Mouse (Mus musculus) myocyte (in vitro differentiated cells): ENCODE results near the gene Pard3. TPM values are rescaled to one million over a fixed set of nuclear protein-coding genes. Genes with fewer than 3 reads are reported as not detected.

Experiments used
- H3K27me3 ChIP-seq: one replicate; pipeline ENCODE4 v1.6.1; 2011; ENCODE audit not compliant: control insufficient read depth, insufficient read depth, insufficient read length
- H3K36me3 ChIP-seq: one replicate; pipeline ENCODE4 v1.6.1; 2011; ENCODE audit not compliant: control insufficient read depth, insufficient read depth
- H3K4me2 ChIP-seq: one replicate; pipeline ENCODE4 v1.6.1; 2011; ENCODE audit warnings: low read depth, control low read depth
- H3K4me3 ChIP-seq: one replicate; pipeline ENCODE4 v1.5.1; 2011; ENCODE audit warnings: mild to moderate bottlenecking, control low read depth, moderate library complexity
- H3K79me2 ChIP-seq: one replicate; pipeline ENCODE4 v1.6.1; 2011; ENCODE audit not compliant: control insufficient read depth, insufficient read depth
- H3ac ChIP-seq: one replicate; pipeline ENCODE4 v1.6.1; 2011; ENCODE audit not compliant: control insufficient read depth, insufficient read length
- CEBPB ChIP-seq: IDR thresholded peaks from 2 replicates; pipeline ENCODE4 v1.6.1; 2011; ENCODE audit warnings: mild to moderate bottlenecking, moderate library complexity; ENCODE audit not compliant: poor library complexity, insufficient read depth, severe bottlenecking
- E2F4 ChIP-seq: IDR thresholded peaks from one replicate; pipeline ENCODE4 v1.6.1; 2011; ENCODE audit warnings: mild to moderate bottlenecking, control low read depth, moderate library complexity; ENCODE audit not compliant: insufficient read depth
- MAX ChIP-seq: IDR thresholded peaks from one replicate; pipeline ENCODE4 v1.6.1; 2011; ENCODE audit warnings: low read depth, mild to moderate bottlenecking, control low read depth
- MYOD1 ChIP-seq, 3 experiments: IDR thresholded peaks; one replicate each; pipeline ENCODE4 v1.6.1; 2011; ENCODE audit warnings: control low read depth in 2 of 3, low read depth in 2 of 3, mild to moderate bottlenecking in 2 of 3, moderate library complexity in 1 of 3; ENCODE audit not compliant: insufficient read length in 2 of 3, control insufficient read depth in 1 of 3
- MYOG ChIP-seq, 3 experiments: IDR thresholded peaks; one replicate each; pipeline ENCODE4 v1.6.1; 2011; ENCODE audit warnings: control low read depth in 2 of 3, low read depth in 2 of 3, mild to moderate bottlenecking in 2 of 3; ENCODE audit not compliant: insufficient read length in 2 of 3, control insufficient read depth in 1 of 3, insufficient read depth in 1 of 3
- POLR2A ChIP-seq: IDR thresholded peaks from one replicate; pipeline ENCODE4 v1.6.1; 2011; ENCODE audit warnings: low read depth, mild to moderate bottlenecking, control low read depth, moderate library complexity; ENCODE audit not compliant: insufficient read length
- POLR2AphosphoS2 ChIP-seq: IDR thresholded peaks from one replicate; pipeline ENCODE4 v1.6.1; 2011; ENCODE audit warnings: low read depth, control low read depth; ENCODE audit not compliant: insufficient read length
- REST ChIP-seq: IDR thresholded peaks from one replicate; pipeline ENCODE4 v1.6.1; 2011; ENCODE audit warnings: mild to moderate bottlenecking, control low read depth, moderate library complexity; ENCODE audit not compliant: insufficient read depth, insufficient read length
- SRF ChIP-seq: IDR thresholded peaks from one replicate; pipeline ENCODE4 v1.6.1; 2011; ENCODE audit warnings: low read depth; ENCODE audit not compliant: control insufficient read depth, insufficient read length
- TCF12 ChIP-seq: IDR thresholded peaks from one replicate; pipeline ENCODE4 v1.6.1; 2011; ENCODE audit warnings: mild to moderate bottlenecking, control low read depth; ENCODE audit not compliant: poor library complexity, insufficient read depth, severe bottlenecking
- TCF3 ChIP-seq: IDR thresholded peaks from one replicate; pipeline ENCODE4 v1.6.1; 2011; ENCODE audit warnings: low read depth, control low read depth; ENCODE audit not compliant: insufficient read length
- USF1 ChIP-seq: IDR thresholded peaks from one replicate; pipeline ENCODE4 v1.6.1; 2011; ENCODE audit warnings: low read depth, mild to moderate bottlenecking, control low read depth, moderate library complexity
- polyA plus RNA-seq: library from polyadenylated mRNA; unstranded; fragments of >200 nt; fragmentation: generic; extraction: Trizol; gene quantifications from one replicate; pipeline ENCODE4 v1.2.1, GENCODE M21; 2012; ENCODE audit warnings: missing spikeins

Pard3 gene
- polyA plus RNA-seq, 1 experiment: 24.3 TPM

- Histone ChIP-seq H3K4me3 (no peak overlapping the region), H3ac (no peak overlapping the region), H3K79me2 (peaks cover 49% of the 10 kb centered on the region), H3K27me3 (no peaks in the 10 kb centered on the region), H3K4me2 (no peak overlapping the region), H3K36me3 (no peaks in the 10 kb centered on the region)
- TF ChIP-seq MYOD1 (IDR thresholded peaks at IDR 0.05; ENCODE audit: control insufficient read depth in 1 of 3, insufficient read length in 2 of 3, low read depth in 2 of 3) (no peak), MYOG (IDR thresholded peaks at IDR 0.05; ENCODE audit: control insufficient read depth in 1 of 3, insufficient read depth in 1 of 3, insufficient read length in 2 of 3, low read depth in 2 of 3) (no peak), TCF12 (no peak), REST (no peak), TCF3 (no peak), MAX (no peak), POLR2A (no peak), POLR2AphosphoS2 (no peak)
Observed at GRCm38 (mm10) chr8:127214338-127214737, 150.6 kb downstream of the Pard3 start.

- TF ChIP-seq MYOD1 (IDR thresholded peaks at IDR 0.05; ENCODE audit: control insufficient read depth in 1 of 3, insufficient read length in 2 of 3, low read depth in 2 of 3): no peak
- Histone ChIP-seq H3K27me3 (no peaks in the 10 kb centered on the region), H3K4me3 (no peak overlapping the region), H3K36me3 (no peaks in the 10 kb centered on the region), H3K79me2 (peaks cover 47% of the 10 kb centered on the region), H3K4me2 (no peak overlapping the region), H3ac (no peak overlapping the region)
Observed at GRCm38 (mm10) chr8:127214748-127215433, 151.2 kb downstream of the Pard3 start.

DNA sequence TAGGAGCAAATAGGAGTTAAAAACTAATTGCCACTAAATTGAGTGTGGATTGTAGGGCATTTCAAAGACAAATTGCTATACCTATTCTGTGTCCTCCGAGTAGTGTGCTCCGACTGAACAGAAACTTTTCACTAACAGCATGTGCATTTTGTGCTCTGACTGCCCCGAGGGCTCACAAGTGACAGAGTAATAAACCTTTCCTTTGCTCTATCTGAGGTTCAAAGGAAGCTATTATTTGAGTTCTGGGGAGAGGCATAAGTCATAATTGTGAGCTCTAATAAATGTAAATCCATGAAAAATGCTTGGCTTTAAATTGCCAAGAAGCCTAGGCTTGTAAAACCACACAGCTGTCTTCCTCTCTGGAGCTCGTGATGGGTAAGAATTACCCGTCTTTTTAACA, 156.5 kb downstream of the Pard3 start:
- no peak overlapping the region for H3ac ChIP-seq
- H3K4me3 ChIP-seq: no peak overlapping the region
- H3K79me2 ChIP-seq: peaks cover 27% of the 10 kb centered on the region
- TF ChIP-seq TCF3 (no peak), TCF12 (no peak), POLR2AphosphoS2 (no peak), REST (no peak), MYOD1 (IDR thresholded peaks at IDR 0.05; ENCODE audit: control insufficient read depth in 1 of 3, insufficient read length in 2 of 3, low read depth in 2 of 3) (no peak), SRF (no peak), MYOG (IDR thresholded peaks at IDR 0.05; ENCODE audit: control insufficient read depth in 1 of 3, insufficient read depth in 1 of 3, insufficient read length in 2 of 3, low read depth in 2 of 3) (no peak)
- no peaks in the 10 kb centered on the region for H3K27me3 ChIP-seq
- H3K4me2 ChIP-seq: no peak overlapping the region
- no peaks in the 10 kb centered on the region for H3K36me3 ChIP-seq

- Histone ChIP-seq H3K27me3 (no peaks in the 10 kb centered on the region), H3K4me2 (no peak overlapping the region), H3ac (no peak overlapping the region), H3K79me2 (peaks cover 26% of the 10 kb centered on the region), H3K36me3 (no peaks in the 10 kb centered on the region), H3K4me3 (no peak overlapping the region)
- TF ChIP-seq MYOG (IDR thresholded peaks at IDR 0.05; ENCODE audit: control insufficient read depth in 1 of 3, insufficient read depth in 1 of 3, insufficient read length in 2 of 3, low read depth in 2 of 3): no peak
- no peak for TF ChIP-seq E2F4
- TF ChIP-seq TCF3: no peak
- no peak for TF ChIP-seq USF1
- no peak for TF ChIP-seq POLR2A
Observed at GRCm38 (mm10) chr8:127220615-127221014, 156.9 kb downstream of the Pard3 start.

DNA sequence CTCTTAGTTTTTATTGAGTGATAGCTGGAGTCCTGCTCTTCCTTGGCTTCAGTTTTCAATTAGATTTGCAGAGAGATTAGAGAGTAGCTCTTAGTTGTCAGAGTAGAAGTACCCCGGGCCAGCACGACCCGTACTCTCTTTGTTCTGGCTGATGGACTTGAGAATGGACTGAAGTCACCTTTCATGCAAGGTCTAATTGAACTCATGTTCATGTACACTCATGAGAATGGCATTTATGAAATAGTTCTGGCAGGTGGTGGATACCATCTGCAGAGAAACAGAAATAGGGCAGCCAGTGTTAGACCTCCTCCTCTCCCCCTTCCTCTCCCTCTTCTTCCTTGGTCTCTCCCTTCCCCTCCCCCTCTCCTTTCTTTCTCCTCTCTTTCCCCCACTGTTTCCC, 158.7 kb downstream of the Pard3 start:
- no peaks in the 10 kb centered on the region for H3K27me3 ChIP-seq
- peaks cover 27% of the 10 kb centered on the region for H3K79me2 ChIP-seq
- no peak overlapping the region for H3K4me2 ChIP-seq
- TF ChIP-seq POLR2AphosphoS2: no peak
- TF ChIP-seq MYOG (IDR thresholded peaks at IDR 0.05; ENCODE audit: control insufficient read depth in 1 of 3, insufficient read depth in 1 of 3, insufficient read length in 2 of 3, low read depth in 2 of 3): no peak
- no peak for TF ChIP-seq MYOD1 (IDR thresholded peaks at IDR 0.05; ENCODE audit: control insufficient read depth in 1 of 3, insufficient read length in 2 of 3, low read depth in 2 of 3)
- TF ChIP-seq MAX: no peak
- TF ChIP-seq USF1: no peak
- no peak for TF ChIP-seq TCF3
- TF ChIP-seq TCF12: no peak
- no peak for TF ChIP-seq E2F4
- no peak for TF ChIP-seq REST
- no peak for TF ChIP-seq POLR2A
- no peak for TF ChIP-seq SRF
- no peak for TF ChIP-seq CEBPB
- H3K36me3 ChIP-seq: no peaks in the 10 kb centered on the region
- H3K4me3 ChIP-seq: no peak overlapping the region
- H3ac ChIP-seq: no peak overlapping the region
